Mouse (Mus musculus): ENCODE data around the gene Tigar. TPM values are rescaled to one million over a fixed set of nuclear protein-coding genes. Genes with fewer than 3 reads are reported as not detected.

Tigar gene
- 11.7 and 13.0 TPM in 2 replicates for polyA plus RNA-seq (2012; rRNA removed)

DNA sequence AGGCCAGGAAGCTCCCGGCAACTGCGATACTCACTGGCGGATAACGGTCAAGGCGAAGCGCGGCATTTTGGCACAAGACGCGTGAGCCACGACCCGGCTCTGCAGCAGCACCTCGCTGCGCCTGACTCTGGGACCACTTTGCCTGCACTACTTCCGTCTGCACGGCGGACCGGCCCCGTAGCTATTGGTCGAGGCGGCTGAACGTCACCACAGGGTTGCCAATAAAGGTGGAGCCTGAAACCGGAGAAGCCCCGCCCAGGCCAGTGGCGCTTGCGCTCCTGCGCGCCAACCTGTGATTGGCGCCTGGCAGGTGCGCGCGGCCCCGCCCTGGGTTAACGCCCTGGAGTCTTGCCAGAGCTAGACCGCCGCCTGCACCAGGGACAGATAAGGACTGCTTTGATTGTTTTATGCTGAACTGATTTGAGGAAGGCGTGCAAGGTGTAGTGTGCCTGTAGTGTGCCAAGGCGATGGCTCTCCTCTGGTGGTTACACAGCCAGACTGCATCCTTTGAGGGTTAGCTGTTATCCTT lies at the start of gene Tigar:
Gene Tigar, minus strand, starts transcription at position 156 of the 529 bp plus-strand sequence.

DNA sequence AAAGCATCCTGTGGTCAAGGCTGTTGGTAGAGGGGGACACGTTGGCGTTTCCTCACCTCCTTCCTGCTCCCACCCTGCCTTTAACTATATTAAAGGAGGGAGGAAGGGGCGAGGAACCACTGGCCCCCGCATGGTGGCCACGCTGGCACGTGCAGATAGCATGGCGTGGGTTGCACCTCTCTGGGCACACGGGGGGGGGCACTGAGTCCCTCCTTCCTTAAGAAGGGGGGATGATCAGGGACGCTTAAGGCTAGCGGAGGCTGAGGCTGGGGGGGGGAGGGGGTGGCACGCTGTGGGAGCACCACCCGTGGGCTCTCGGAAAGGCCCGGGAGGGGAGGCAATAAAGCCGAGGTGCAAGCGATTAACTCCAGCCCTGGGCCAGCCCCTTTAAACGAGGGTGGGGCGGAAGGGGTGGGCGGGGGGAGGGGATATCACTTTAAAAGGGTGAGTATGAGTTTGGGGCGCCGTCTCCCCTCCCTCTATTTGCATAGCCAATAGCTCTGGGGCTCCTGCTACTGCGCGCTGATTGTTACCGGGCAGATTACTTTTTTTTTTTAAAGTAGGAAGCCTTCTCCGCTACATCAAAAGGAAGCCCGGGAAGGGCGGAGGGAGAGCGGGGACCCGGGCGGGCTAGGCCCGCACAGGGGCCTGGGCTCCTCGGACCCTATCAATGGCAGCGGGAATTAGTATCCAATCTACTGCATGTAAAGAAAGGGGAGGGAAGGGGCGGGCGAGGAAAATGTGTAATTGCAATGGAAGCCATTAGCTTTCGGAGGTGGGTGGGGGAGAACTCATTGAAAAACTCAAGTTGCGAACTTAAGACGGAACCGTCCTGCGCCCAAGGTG lies 43.0 kb upstream of the Tigar start, which contains the start of gene Ccnd2:
Gene Ccnd2, minus strand, starts transcription at position 88 of the 846 bp plus-strand sequence.

DNA sequence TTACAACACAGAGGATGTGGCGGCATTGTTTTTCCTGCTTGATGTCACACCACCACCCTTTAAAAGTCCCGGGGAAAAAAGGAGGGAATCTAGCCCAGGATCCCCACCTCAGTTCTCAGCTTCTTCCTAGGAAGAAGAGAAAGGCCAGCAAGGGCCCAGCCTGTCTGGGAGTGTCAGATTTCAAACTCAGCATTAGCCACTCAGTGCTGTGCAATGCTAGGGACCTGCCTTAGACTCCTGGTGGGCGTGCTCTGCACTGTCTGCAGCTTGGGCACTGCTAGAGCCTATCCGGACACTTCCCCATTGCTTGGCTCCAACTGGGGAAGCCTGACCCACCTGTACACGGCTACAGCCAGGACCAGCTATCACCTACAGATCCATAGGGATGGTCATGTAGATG lies 36.5 kb downstream of the Tigar start, which contains the start of gene Fgf23:
Gene Fgf23, plus strand, starts transcription at position 86 of the 400 bp plus-strand sequence.

Other genes with a start within 250 kb of the Tigar start
- 0.06 and 0.09 TPM in 2 replicates for gene Dyrk4, start 187.7 kb downstream of the Tigar start, polyA plus RNA-seq (2012; rRNA removed)
- 14.3 and 16.1 TPM in 2 replicates for gene Rad51ap1, start 170.0 kb downstream of the Tigar start, polyA plus RNA-seq (2012; rRNA removed)
- 27.7 and 30.9 TPM in 2 replicates for gene D6Wsu163e, start 169.6 kb downstream of the Tigar start, polyA plus RNA-seq (2012; rRNA removed)
- gene Fgf6, start 94.0 kb downstream of the Tigar start, polyA plus RNA-seq (2012; rRNA removed), result 0.09 TPM in 1 of 2 replicates, not detected in the other
- gene Fgf23, start 36.7 kb downstream of the Tigar start, polyA plus RNA-seq (2012; rRNA removed), result 0.51 TPM in 2 replicates
- gene Ccnd2, start 42.6 kb upstream of the Tigar start, polyA plus RNA-seq (2012; rRNA removed), result 60.2 and 68.4 TPM in 2 replicates